9 mouse cellular contexts compared by ENCODE assay signal in genomic region chr11:69804652-69804940, GRCm38 (mm10). TPM values are rescaled to one million over a fixed set of nuclear protein-coding genes. Genes with fewer than 3 reads are reported as not detected.
A peak's percentile ranks its signal among the peaks of the same experiment; 100 is the strongest.
DNase-seq lines count a peak whose midpoint lies in the region; ATAC-seq and TF ChIP-seq lines count a peak whose summit lies in the region.
"Had no signal": no experiment of that assay in that cellular context is flagged by ENCODE, and none has a peak within 500 bp of the region (broad histone marks: within the 10 kb centered on the region; RNA-seq: fewer than 3 reads in every experiment).

No protein-coding gene starts in this region.

- intact Hi-C loops in heart, postnatal 25 days (cut with DNase I) = no loop called here

- peak overlapping the region; percentile 39; the same call in 1 of the 2 replicates for H3K9ac ChIP-seq in liver, adult 2 months (ENCODE audit: low read depth, low read length)
- H3K9ac ChIP-seq in limb, embryonic 11.5 days (ENCODE audit: low read length) = no peak overlapping the region
- H3K9ac ChIP-seq in midbrain, embryonic 15.5 days = no peak overlapping the region

- peaks cover 9% of the 10 kb centered on the region for H3K27me3 ChIP-seq in liver, adult 2 months (ENCODE audit: control insufficient read depth, insufficient read depth, low read length)
- H3K27me3 ChIP-seq in limb, embryonic 11.5 days (ENCODE audit: control insufficient read depth, insufficient read depth, low read length) = peaks cover 61% of the 10 kb centered on the region
- H3K27me3 ChIP-seq in midbrain, embryonic 15.5 days (replicated peaks) = peaks cover 23% of the 10 kb centered on the region

- no peaks in the 10 kb centered on the region for H3K36me3 ChIP-seq in liver, adult 2 months (ENCODE audit: control insufficient read depth, insufficient read depth, low read length)
- H3K36me3 ChIP-seq in limb, embryonic 11.5 days (ENCODE audit: control insufficient read depth, insufficient read depth, low read length) = no peaks in the 10 kb centered on the region
- no peaks in the 10 kb centered on the region for H3K36me3 ChIP-seq in midbrain, embryonic 15.5 days (replicated peaks)
- H3K36me3 ChIP-seq: G1E had no signal

- H3K4me3 ChIP-seq in liver, adult 2 months (ENCODE audit: insufficient read depth, low read depth, low read length) = peak overlapping the region; percentile 56
- H3K4me3 ChIP-seq in limb, embryonic 11.5 days (ENCODE audit: low read depth, low read length) = no peak overlapping the region; the same call in 1 of the 2 replicates
- H3K4me3 ChIP-seq in midbrain, embryonic 15.5 days = peak overlapping the region; percentile 74; the same call in 1 of the 2 replicates

- peak; percentile 66 for DNase-seq in liver, adult 2 months (ENCODE audit: extremely low read depth, low read depth, low spot score)
- no peak for DNase-seq in liver
- DNase-seq in heart, postnatal 25 days (ENCODE audit: low spot score) = peak; percentile 38
- peak; percentile 41 for DNase-seq in limb, embryonic 11.5 days (ENCODE audit: low spot score)
- DNase-seq in right cerebral cortex, postnatal 4 days = no peak
- no peak for DNase-seq in cerebellum, adult 9-11 months
- no peak for DNase-seq in layer of hippocampus, postnatal 36 days

- peak overlapping the region; percentile 59 for H3K27ac ChIP-seq in liver, adult 2 months (replicated peaks; ENCODE audit: insufficient read depth, low read depth, low read length)
- no peak overlapping the region for H3K27ac ChIP-seq in limb, embryonic 11.5 days (replicated peaks; ENCODE audit: low read depth, low read length)
- no peak overlapping the region for H3K27ac ChIP-seq in midbrain, embryonic 15.5 days

- WGBS in liver, adult 2 months = 23% methylated on average over 12 of the region's 12 CpGs
- 3% methylated on average over 12 of the region's 12 CpGs for WGBS in limb, embryonic 11.5 days
- WGBS in midbrain, embryonic 15.5 days = 8% methylated on average over 12 of the region's 12 CpGs

- no peaks in the 10 kb centered on the region for H3K79me2 ChIP-seq in liver, adult 2 months (ENCODE audit: control insufficient read depth, insufficient read depth, low read length)

- H3K4me2 ChIP-seq in limb, embryonic 11.5 days (ENCODE audit: low read depth, severe bottlenecking) = peak overlapping the region; percentile 85; the same call in 1 of the 2 replicates
- H3K4me2 ChIP-seq in midbrain, embryonic 15.5 days = peak overlapping the region; percentile 86

- TF ChIP-seq CTCF in liver, adult 2 months (IDR thresholded peaks at IDR 0.05; ENCODE audit: low read depth, low read length) = no peak

- H3K9me3 ChIP-seq in limb, embryonic 11.5 days (ENCODE audit: control insufficient read depth, low read length) = no peaks in the 10 kb centered on the region
- no peaks in the 10 kb centered on the region for H3K9me3 ChIP-seq in midbrain, embryonic 15.5 days
- H3K9me3 ChIP-seq: G1E had no signal

- TF ChIP-seq POLR2A in liver, adult 2 months (IDR thresholded peaks at IDR 0.05; ENCODE audit: extremely low read depth, insufficient read depth, low read length) = no peak

- no peak for ATAC-seq in limb, embryonic 11.5 days (ENCODE audit: insufficient number of reproducible peaks, low FRiP score, low TSS enrichment, low read depth)
- ATAC-seq in midbrain, embryonic 15.5 days (replicated peaks) = no peak

- peaks cover 4% of the 10 kb centered on the region for H3K4me1 ChIP-seq in liver, adult 2 months (ENCODE audit: control insufficient read depth, insufficient read depth, low read length)
- peaks cover 40% of the 10 kb centered on the region for H3K4me1 ChIP-seq in limb, embryonic 11.5 days (ENCODE audit: control insufficient read depth, insufficient read depth, low read length)
- H3K4me1 ChIP-seq in midbrain, embryonic 15.5 days = peaks cover 53% of the 10 kb centered on the region

RNA-seq across cellular contexts. Expression of gene Tmem102, which starts 0.8 kb away (rescaled TPM):
- total RNA-seq in liver, adult 2 months (2014; rRNA removed) = 2.3 and 2.4 TPM in 2 replicates
- polyA plus RNA-seq in liver, adult 2 months (2012; rRNA removed) = 13.5 and 15.7 TPM in 2 replicates
- total RNA-seq in heart, postnatal 25 days (2021) = under 1 TPM; 0.26 to 0.45 TPM
- polyA plus RNA-seq in limb, embryonic 11.5 days (2014; fragmentation: Nextera tagmentation; extraction: Ambion mirVana) = 1.8 and 2.0 TPM in 2 replicates
- polyA plus RNA-seq in midbrain, embryonic 15.5 days (2015; fragmentation: Nextera tagmentation; extraction: Ambion mirVana) = 0.74 and 0.86 TPM in 2 replicates
- under 1 TPM in 1 of 2 experiments, not detected in 1; 0.17 TPM for total RNA-seq in layer of hippocampus, postnatal 36 days (2021)
- total RNA-seq: G1E had no signal
- polyA plus RNA-seq: G1E had no signal

RNA-seq across cellular contexts. Expression of gene Fgf11, which starts 2.9 kb away (rescaled TPM):
- 0.18 and 0.20 TPM in 2 replicates for total RNA-seq in liver, adult 2 months (2014; rRNA removed)
- polyA plus RNA-seq in liver, adult 2 months (2012; rRNA removed) = 0.33 and 0.34 TPM in 2 replicates
- total RNA-seq in heart, postnatal 25 days (2021) = 1 to 10 TPM; 2.2 to 2.4 TPM
- 0.36 and 0.67 TPM in 2 replicates for polyA plus RNA-seq in limb, embryonic 11.5 days (2014; fragmentation: Nextera tagmentation; extraction: Ambion mirVana)
- 3.7 and 4.5 TPM in 2 replicates for polyA plus RNA-seq in midbrain, embryonic 15.5 days (2015; fragmentation: Nextera tagmentation; extraction: Ambion mirVana)
- 10 to 100 TPM; 29.2 to 31.6 TPM for total RNA-seq in layer of hippocampus, postnatal 36 days (2021)

RNA-seq across cellular contexts. Expression of gene Chrnb1, which starts 8.9 kb away (rescaled TPM):
- total RNA-seq in liver, adult 2 months (2014; rRNA removed) = 0.46 and 0.54 TPM in 2 replicates
- 0.28 and 0.35 TPM in 2 replicates for polyA plus RNA-seq in liver, adult 2 months (2012; rRNA removed)
- 1 to 10 TPM; 4.8 to 5.0 TPM for total RNA-seq in heart, postnatal 25 days (2021)
- 4.3 and 4.4 TPM in 2 replicates for polyA plus RNA-seq in limb, embryonic 11.5 days (2014; fragmentation: Nextera tagmentation; extraction: Ambion mirVana)
- polyA plus RNA-seq in midbrain, embryonic 15.5 days (2015; fragmentation: Nextera tagmentation; extraction: Ambion mirVana) = 0.98 and 1.2 TPM in 2 replicates
- total RNA-seq in layer of hippocampus, postnatal 36 days (2021) = 1 to 10 TPM in 1 of 2 experiments, under 1 TPM in 1; 0.72 to 1.3 TPM

RNA-seq across cellular contexts. Expression of gene Gm39566, which starts 10.5 kb away (rescaled TPM):
- not detected in 2 replicates for total RNA-seq in liver, adult 2 months (2014; rRNA removed)
- polyA plus RNA-seq in liver, adult 2 months (2012; rRNA removed) = not detected in 2 replicates
- not detected for total RNA-seq in heart, postnatal 25 days (2021)
- polyA plus RNA-seq in limb, embryonic 11.5 days (2014; fragmentation: Nextera tagmentation; extraction: Ambion mirVana) = not detected in 2 replicates
- not detected in 2 replicates for polyA plus RNA-seq in midbrain, embryonic 15.5 days (2015; fragmentation: Nextera tagmentation; extraction: Ambion mirVana)
- not detected for total RNA-seq in layer of hippocampus, postnatal 36 days (2021)
- polyA plus RNA-seq: G1E had no signal

RNA-seq across cellular contexts. Expression of gene Spem2, which starts 13.7 kb away (rescaled TPM):
- not detected in 2 replicates for total RNA-seq in liver, adult 2 months (2014; rRNA removed)
- polyA plus RNA-seq in liver, adult 2 months (2012; rRNA removed) = not detected in 2 replicates
- not detected for total RNA-seq in heart, postnatal 25 days (2021)
- not detected in 2 replicates for polyA plus RNA-seq in limb, embryonic 11.5 days (2014; fragmentation: Nextera tagmentation; extraction: Ambion mirVana)
- polyA plus RNA-seq in midbrain, embryonic 15.5 days (2015; fragmentation: Nextera tagmentation; extraction: Ambion mirVana) = not detected in 2 replicates
- total RNA-seq in layer of hippocampus, postnatal 36 days (2021) = not detected
- total RNA-seq: G1E had no signal
- polyA plus RNA-seq: G1E had no signal

Comparison
In these comparisons a context has a peak if more than half of its experiments do, and no peak if none do; other contexts are left out.
1. DNase-seq: peak in liver, adult 2 months (single experiment), heart, postnatal 25 days (single experiment) and limb, embryonic 11.5 days (single experiment); none in liver (single experiment), right cerebral cortex, postnatal 4 days (single experiment), cerebellum, adult 9-11 months (single experiment) and layer of hippocampus, postnatal 36 days (0 of 2).
2. RNA of gene Fgf11, which starts 2.9 kb away (total RNA-seq): 29.2 to 31.6 TPM in layer of hippocampus, postnatal 36 days; 2.2 to 2.4 TPM in heart, postnatal 25 days and 0.18 to 0.20 TPM in liver, adult 2 months; every median in the first group is over 4 times any median in the second.